Mouse (Mus musculus): ENCODE measurements around the gene Homez.
A peak's percentile ranks its signal among the peaks of the same experiment; 100 is the strongest.

Homez gene

GRCm38 (mm10) chr14:54875844-54876538, 5.2 kb upstream of the Homez start:
- ATAC-seq (ENCODE audit: insufficient number of reproducible peaks, low FRiP score, low TSS enrichment) = peak; percentile 42

- no peak for ATAC-seq (ENCODE audit: insufficient number of reproducible peaks, low FRiP score, low TSS enrichment)
These were observed 3.4 kb upstream of the Homez start for GRCm38 (mm10) chr14:54874165-54874564.

- ATAC-seq (ENCODE audit: insufficient number of reproducible peaks, low FRiP score, low TSS enrichment) = no peak
These were observed 2.7 kb downstream of the Homez start for GRCm38 (mm10) chr14:54868026-54868425.

- no peak for ATAC-seq (ENCODE audit: insufficient number of reproducible peaks, low FRiP score, low TSS enrichment)
These were observed 3.8 kb downstream of the Homez start for GRCm38 (mm10) chr14:54866936-54867335.

- no peak for ATAC-seq (ENCODE audit: insufficient number of reproducible peaks, low FRiP score, low TSS enrichment)
These were observed 4.5 kb downstream of the Homez start for GRCm38 (mm10) chr14:54866268-54866667.

GRCm38 (mm10) chr14:54865626-54866025, 5.1 kb downstream of the Homez start:
- ATAC-seq (ENCODE audit: insufficient number of reproducible peaks, low FRiP score, low TSS enrichment) = no peak

- ATAC-seq (ENCODE audit: insufficient number of reproducible peaks, low FRiP score, low TSS enrichment) = no peak
These were observed 6.3 kb downstream of the Homez start for GRCm38 (mm10) chr14:54864313-54865036.

- peak; percentile 99 for ATAC-seq (ENCODE audit: insufficient number of reproducible peaks, low FRiP score, low TSS enrichment)
These were observed 7.1 kb downstream of the Homez start for GRCm38 (mm10) chr14:54863501-54864312.

GRCm38 (mm10) chr14:54860511-54860910, 10.2 kb downstream of the Homez start:
- ATAC-seq (ENCODE audit: insufficient number of reproducible peaks, low FRiP score, low TSS enrichment) = no peak

GRCm38 (mm10) chr14:54857891-54858290, 12.9 kb downstream of the Homez start:
- peak; percentile 86 for ATAC-seq (ENCODE audit: insufficient number of reproducible peaks, low FRiP score, low TSS enrichment)

- no peak for ATAC-seq (ENCODE audit: insufficient number of reproducible peaks, low FRiP score, low TSS enrichment)
These were observed 14.1 kb downstream of the Homez start for GRCm38 (mm10) chr14:54856703-54857102.

GRCm38 (mm10) chr14:54855726-54856125, 15.0 kb downstream of the Homez start:
- no peak for ATAC-seq (ENCODE audit: insufficient number of reproducible peaks, low FRiP score, low TSS enrichment)

- no peak for ATAC-seq (ENCODE audit: insufficient number of reproducible peaks, low FRiP score, low TSS enrichment)
These were observed 27.3 kb downstream of the Homez start for GRCm38 (mm10) chr14:54843461-54843860.

- ATAC-seq (ENCODE audit: insufficient number of reproducible peaks, low FRiP score, low TSS enrichment) = no peak; the same call in 1 of the 2 replicates
These were observed 47.0 kb downstream of the Homez start for GRCm38 (mm10) chr14:54823716-54824115.

GRCm38 (mm10) chr14:54822301-54822700, 48.5 kb downstream of the Homez start:
- no peak for ATAC-seq (ENCODE audit: insufficient number of reproducible peaks, low FRiP score, low TSS enrichment)

GRCm38 (mm10) chr14:54817791-54818190, 53.0 kb downstream of the Homez start:
- peak; percentile 70 for ATAC-seq (ENCODE audit: insufficient number of reproducible peaks, low FRiP score, low TSS enrichment)

- no peak for ATAC-seq (ENCODE audit: insufficient number of reproducible peaks, low FRiP score, low TSS enrichment)
These were observed 55.0 kb downstream of the Homez start for GRCm38 (mm10) chr14:54815737-54816136.

GRCm38 (mm10) chr14:54813991-54814390, 56.8 kb downstream of the Homez start, which contains the start of gene Rnf212b:
Gene Rnf212b, plus strand, starts transcription at chr14:54814141.
- no peak for ATAC-seq (ENCODE audit: insufficient number of reproducible peaks, low FRiP score, low TSS enrichment)

GRCm38 (mm10) chr14:54809668-54810033, 61.1 kb downstream of the Homez start:
- ATAC-seq (ENCODE audit: insufficient number of reproducible peaks, low FRiP score, low TSS enrichment) = no peak

- ATAC-seq (ENCODE audit: insufficient number of reproducible peaks, low FRiP score, low TSS enrichment) = no peak
These were observed 61.8 kb downstream of the Homez start for GRCm38 (mm10) chr14:54808718-54809667.

Data from cerebellum, adult (tissue).